Mouse (Mus musculus): ENCODE results near the gene Mpv17l2.

The Mpv17l2 gene

GRCm38 (mm10) chr8:70760775-70761406, at the start of gene Mpv17l2:
Mpv17l2 (minus strand) TSS chr8:70760946.
- peak; percentile 98 for DNase-seq (ENCODE audit: low read depth)

- DNase-seq (ENCODE audit: low read depth): no peak
Measured at GRCm38 (mm10) chr8:70808955-70809701, 48.4 kb upstream of the Mpv17l2 start.

- no peak for DNase-seq (ENCODE audit: low read depth)
Measured at GRCm38 (mm10) chr8:70808239-70808638, 47.5 kb upstream of the Mpv17l2 start, which contains the start of gene Il12rb1. Il12rb1 (plus strand) TSS chr8:70808449.

- no peak for DNase-seq (ENCODE audit: low read depth)
Measured at GRCm38 (mm10) chr8:70807304-70807703, 46.6 kb upstream of the Mpv17l2 start.

- no peak for DNase-seq (ENCODE audit: low read depth)
Measured at GRCm38 (mm10) chr8:70806541-70806940, 45.8 kb upstream of the Mpv17l2 start.

GRCm38 (mm10) chr8:70804481-70805206, 43.9 kb upstream of the Mpv17l2 start, which contains the start of gene Mast3:
Mast3 (minus strand) TSS chr8:70805054.
- DNase-seq (ENCODE audit: low read depth): peak; percentile 49

- DNase-seq (ENCODE audit: low read depth): no peak
Measured at GRCm38 (mm10) chr8:70803761-70804480, 43.2 kb upstream of the Mpv17l2 start.

GRCm38 (mm10) chr8:70802786-70803510, 42.2 kb upstream of the Mpv17l2 start:
- no peak for DNase-seq (ENCODE audit: low read depth)

GRCm38 (mm10) chr8:70801830-70802229, 41.1 kb upstream of the Mpv17l2 start:
- DNase-seq (ENCODE audit: low read depth): no peak

- DNase-seq (ENCODE audit: low read depth): no peak
Measured at GRCm38 (mm10) chr8:70801156-70801555, 40.4 kb upstream of the Mpv17l2 start.

GRCm38 (mm10) chr8:70800648-70801047, 39.9 kb upstream of the Mpv17l2 start:
- no peak for DNase-seq (ENCODE audit: low read depth)

GRCm38 (mm10) chr8:70798281-70798680, 37.5 kb upstream of the Mpv17l2 start:
- no peak for DNase-seq (ENCODE audit: low read depth)

GRCm38 (mm10) chr8:70797081-70798070, 36.6 kb upstream of the Mpv17l2 start:
- DNase-seq (ENCODE audit: low read depth): peak; percentile 67

GRCm38 (mm10) chr8:70796403-70797080, 35.8 kb upstream of the Mpv17l2 start:
- no peak for DNase-seq (ENCODE audit: low read depth)

- DNase-seq (ENCODE audit: low read depth): no peak
Measured at GRCm38 (mm10) chr8:70795370-70795769, 34.6 kb upstream of the Mpv17l2 start.

- no peak for DNase-seq (ENCODE audit: low read depth)
Measured at GRCm38 (mm10) chr8:70794215-70794614, 33.5 kb upstream of the Mpv17l2 start.

- no peak for DNase-seq (ENCODE audit: low read depth)
Measured at GRCm38 (mm10) chr8:70792700-70793099, 32.0 kb upstream of the Mpv17l2 start.

GRCm38 (mm10) chr8:70791975-70792691, 31.4 kb upstream of the Mpv17l2 start:
- DNase-seq (ENCODE audit: low read depth): peak; percentile 82

- DNase-seq (ENCODE audit: low read depth): no peak
Measured at GRCm38 (mm10) chr8:70791294-70791701, 30.6 kb upstream of the Mpv17l2 start.

Measured in fibroblast of lung, adult 2 months (primary cell).